Comparison of ENCODE assay signal across 36 mouse cellular contexts in the genomic region with DNA sequence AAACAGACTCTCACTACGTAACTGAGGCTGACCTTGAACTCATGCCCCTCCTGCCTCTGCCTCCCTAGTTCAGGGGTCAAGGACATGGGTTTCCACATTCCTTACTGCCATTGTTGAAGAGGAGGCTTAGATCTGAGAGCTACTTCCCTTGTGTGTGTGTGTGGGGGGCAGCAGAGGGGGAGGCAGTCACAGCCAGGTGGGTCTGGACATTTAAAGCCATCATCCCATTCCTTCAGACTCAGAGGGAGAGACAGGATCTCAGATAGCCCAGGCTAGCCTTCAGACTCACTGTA.
"Had no signal": no experiment of that assay in that cellular context is flagged by ENCODE, and none has a peak within 500 bp of the region (broad histone marks: within the 10 kb centered on the region; RNA-seq: fewer than 3 reads in every experiment).

No protein-coding gene starts in this region.

- H3K4me3 ChIP-seq: heart, embryonic 10.5 days; heart, embryonic 12.5 days; heart, embryonic 13.5 days; heart, embryonic 15.5 days; hindbrain, embryonic 10.5 days; hindbrain, embryonic 12.5 days; hindbrain, embryonic 13.5 days; hindbrain, embryonic 15.5 days; intestine, embryonic 15.5 days; kidney, embryonic 15.5 days; layer of hippocampus, adult 2 months; left cerebral cortex, adult 2 months had no signal

- H3K36me3 ChIP-seq: heart, embryonic 10.5 days; heart, embryonic 12.5 days; heart, embryonic 13.5 days; heart, embryonic 15.5 days; hindbrain, embryonic 10.5 days; hindbrain, embryonic 12.5 days; hindbrain, embryonic 13.5 days; hindbrain, embryonic 15.5 days; intestine, embryonic 15.5 days; kidney, embryonic 15.5 days had no signal

- H3K9ac ChIP-seq: heart, embryonic 12.5 days; heart, embryonic 13.5 days; heart, embryonic 15.5 days; hindbrain, embryonic 12.5 days; hindbrain, embryonic 13.5 days; hindbrain, embryonic 14.5 days; hindbrain, embryonic 15.5 days; intestine, embryonic 15.5 days; kidney, embryonic 15.5 days had no signal

- H3K4me2 ChIP-seq: heart, embryonic 11.5 days; heart, embryonic 12.5 days; heart, embryonic 13.5 days; heart, embryonic 15.5 days; hindbrain, embryonic 12.5 days; hindbrain, embryonic 13.5 days; hindbrain, embryonic 14.5 days; hindbrain, embryonic 15.5 days; intestine, embryonic 15.5 days; kidney, embryonic 15.5 days had no signal

- H3K27ac ChIP-seq: heart, embryonic 10.5 days; heart, embryonic 13.5 days; heart, embryonic 15.5 days; hindbrain, embryonic 10.5 days; hindbrain, embryonic 12.5 days; hindbrain, embryonic 13.5 days; hindbrain, embryonic 14.5 days; hindbrain, embryonic 15.5 days; hindbrain, postnatal 0 days; intestine, embryonic 15.5 days; kidney, embryonic 15.5 days; kidney, postnatal 0 days; layer of hippocampus, adult 2 months; left cerebral cortex, adult 2 months had no signal

- DNase-seq: heart, postnatal 10 days; heart, postnatal 14 days; heart, postnatal 36 days; heart, postnatal 4 days; kidney, adult 11 months; kidney, adult 18-20 months; kidney, adult 2 months; kidney, adult 8-10 months; kidney, adult 9 months; kidney, postnatal 10 days; kidney, postnatal 14 days; kidney, postnatal 25 days; kidney, postnatal 36 days; kidney, postnatal 4 days; layer of hippocampus, adult 9-11 months; layer of hippocampus, postnatal 36 days had no signal

- ATAC-seq: hindbrain, embryonic 16.5 days; hindbrain, postnatal 0 days; inflammation-experienced regulatory T-cells, adult 6 months; intestine, embryonic 15.5 days; intestine, embryonic 16.5 days; intestine, postnatal 0 days had no signal

- H3K9me3 ChIP-seq: heart, embryonic 10.5 days; heart, embryonic 12.5 days; heart, embryonic 13.5 days; heart, embryonic 15.5 days; hindbrain, embryonic 10.5 days; hindbrain, embryonic 12.5 days; hindbrain, embryonic 13.5 days; hindbrain, embryonic 15.5 days; intestine, embryonic 15.5 days; kidney, embryonic 15.5 days had no signal

- H3K4me1 ChIP-seq: kidney, embryonic 15.5 days had no signal

- H3K27me3 ChIP-seq: hindbrain, embryonic 12.5 days; intestine, embryonic 15.5 days had no signal
